Mouse (Mus musculus): ENCODE data around the gene Gsta2. TPM values are rescaled to one million over a fixed set of nuclear protein-coding genes. Genes with fewer than 3 reads are reported as not detected.
"Not testable (repeated sequence)": the region's sequence is repeated elsewhere in the genome, so short reads cannot be mapped to it uniquely, and the experiment has no call there.

Gene Gsta2
- polyA plus RNA-seq, 1 experiment = 4.3 TPM

DNA sequence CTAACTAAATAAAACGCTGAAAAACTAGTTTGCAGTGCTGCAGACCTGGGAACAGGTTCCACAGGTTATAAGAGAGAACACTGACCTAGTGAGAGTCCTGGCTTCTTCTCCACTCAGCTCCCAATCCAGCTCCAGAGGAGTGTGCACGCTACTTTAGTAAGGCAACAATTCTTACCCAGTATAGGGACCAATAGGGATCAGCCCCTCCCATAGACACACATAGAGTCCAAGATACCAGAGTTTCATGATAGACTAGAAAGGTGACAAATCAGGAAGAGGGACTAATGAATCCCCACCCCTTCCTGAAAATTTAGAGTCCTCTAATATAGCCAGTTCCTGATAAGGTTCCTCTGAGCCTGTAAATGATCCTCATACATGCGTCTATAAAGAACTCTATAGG, 8.6 kb downstream of the Gsta2 start:
- no peaks in the 10 kb centered on the region for H3K4me1 ChIP-seq (ENCODE audit: control insufficient read depth, insufficient read depth, low read length)
- H3K27ac ChIP-seq (ENCODE audit: control insufficient read depth, insufficient read depth, low read depth, low read length, poor library complexity) = no peak overlapping the region
- 48% methylated on average over 3 of the region's 3 CpGs for whole genome bisulfite sequencing
- H3K4me3 ChIP-seq (replicated peaks; ENCODE audit: control insufficient read depth, low read depth, low read length) = no peak overlapping the region
- TF ChIP-seq CTCF (IDR thresholded peaks at IDR 0.05; ENCODE audit: control insufficient read depth, insufficient read depth, low read length) (no peak), POLR2A (IDR thresholded peaks at IDR 0.05; ENCODE audit: borderline replicate concordance, control insufficient read depth, low read depth, low read length) (no peak)

DNA sequence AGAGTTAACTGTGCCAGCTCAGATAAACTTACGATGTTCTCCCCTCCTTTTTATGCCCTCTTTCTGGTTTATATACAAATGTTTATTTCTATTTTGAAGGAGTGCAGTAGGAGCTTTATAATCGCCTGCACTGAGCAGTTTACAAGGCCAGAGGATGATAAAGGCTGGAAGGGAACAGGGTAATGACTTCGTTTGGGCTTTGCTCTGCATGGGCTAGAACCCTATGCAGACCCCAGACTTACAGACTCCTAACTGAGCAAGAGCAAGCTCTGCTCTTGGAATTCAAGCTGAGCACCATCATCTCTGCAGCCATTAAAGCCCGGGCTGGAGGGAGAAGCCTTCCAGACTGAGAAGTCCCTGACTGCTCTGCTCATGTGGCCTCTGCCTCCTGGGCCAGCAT, 10.4 kb downstream of the Gsta2 start:
- 63% methylated on average over 4 of the region's 4 CpGs for WGBS
- not testable (repeated sequence) for H3K4me1 ChIP-seq (ENCODE audit: control insufficient read depth, insufficient read depth, low read length); H3K4me3 ChIP-seq (replicated peaks; ENCODE audit: control insufficient read depth, low read depth, low read length); H3K27ac ChIP-seq (ENCODE audit: control insufficient read depth, insufficient read depth, low read depth, low read length, poor library complexity)

DNA sequence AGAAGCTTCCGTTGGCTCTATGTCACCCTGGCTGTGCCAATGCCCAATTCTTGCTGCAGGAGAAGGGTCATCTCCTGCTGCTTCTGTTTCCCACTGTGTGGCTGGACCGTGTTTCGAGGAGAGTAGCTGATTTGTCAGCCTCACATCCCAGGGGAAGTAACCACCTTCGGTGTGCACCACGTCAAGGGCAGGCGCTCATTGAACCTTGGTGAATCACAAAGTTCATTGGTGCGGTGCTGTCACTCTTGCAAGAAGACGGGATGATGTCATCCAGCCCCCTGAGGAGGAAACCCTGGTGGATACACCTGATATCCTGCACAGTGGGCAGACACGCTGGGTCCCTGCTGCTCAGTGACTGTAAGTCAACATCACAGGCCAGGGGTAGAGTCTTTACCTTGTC, 12.5 kb downstream of the Gsta2 start:
- not testable (repeated sequence) for H3K4me3 ChIP-seq (replicated peaks; ENCODE audit: control insufficient read depth, low read depth, low read length); H3K4me1 ChIP-seq (ENCODE audit: control insufficient read depth, insufficient read depth, low read length); H3K27ac ChIP-seq (ENCODE audit: control insufficient read depth, insufficient read depth, low read depth, low read length, poor library complexity)
- WGBS = 68% methylated on average over 9 of the region's 9 CpGs

DNA sequence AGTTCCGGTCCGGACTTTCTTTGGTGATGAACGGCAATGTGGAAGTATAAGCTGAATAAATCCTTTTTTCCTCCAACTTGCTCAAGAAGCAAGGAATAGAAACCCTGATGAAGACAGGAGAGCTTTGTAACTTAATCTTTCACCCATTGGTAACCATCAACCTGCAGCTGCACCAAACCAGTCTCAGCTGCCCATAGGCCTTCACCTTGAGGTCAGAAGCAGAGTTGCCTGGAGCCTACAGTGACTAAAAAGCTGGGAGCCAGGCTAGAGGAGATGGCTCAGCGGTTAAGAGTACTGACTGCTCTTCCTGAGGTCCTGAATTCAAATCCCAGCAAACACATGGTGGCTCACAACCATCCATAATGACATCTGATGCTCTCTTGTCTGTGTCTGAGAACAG, 13.1 kb downstream of the Gsta2 start:
- WGBS = 84% methylated on average over 4 of the region's 4 CpGs
- not testable (repeated sequence) for H3K4me1 ChIP-seq (ENCODE audit: control insufficient read depth, insufficient read depth, low read length)

DNA sequence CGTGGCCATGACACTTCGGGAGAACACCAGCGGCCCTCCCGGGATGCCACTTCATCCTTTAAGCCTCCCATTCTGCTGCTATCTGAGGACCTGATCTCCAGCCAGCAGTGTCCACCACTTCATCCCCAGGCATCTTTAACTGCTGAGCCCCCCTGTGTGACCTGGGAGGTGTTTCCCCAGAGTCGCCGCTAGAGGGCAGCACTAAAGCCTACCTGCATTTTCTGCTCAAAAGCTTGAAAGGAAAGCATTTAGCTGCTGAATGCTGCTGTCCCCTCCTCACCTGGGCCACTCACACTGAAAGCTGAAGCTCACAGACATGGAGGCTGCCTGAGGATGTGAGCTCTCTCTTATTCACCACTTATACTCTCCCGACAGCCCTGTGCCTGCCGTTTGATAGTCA, 15.3 kb downstream of the Gsta2 start:
- H3K27ac ChIP-seq (ENCODE audit: control insufficient read depth, insufficient read depth, low read depth, low read length, poor library complexity); H3K4me3 ChIP-seq (replicated peaks; ENCODE audit: control insufficient read depth, low read depth, low read length); H3K4me1 ChIP-seq (ENCODE audit: control insufficient read depth, insufficient read depth, low read length): not testable (repeated sequence)
- 20% methylated on average over 8 of the region's 8 CpGs for WGBS
- TF ChIP-seq CTCF (IDR thresholded peaks at IDR 0.05; ENCODE audit: control insufficient read depth, insufficient read depth, low read length) = peak; percentile 61

More for the DNA sequence above, 13.1 kb downstream of the Gsta2 start:
- not testable (repeated sequence) for H3K4me3 ChIP-seq (replicated peaks; ENCODE audit: control insufficient read depth, low read depth, low read length); H3K27ac ChIP-seq (ENCODE audit: control insufficient read depth, insufficient read depth, low read depth, low read length, poor library complexity)

DNA sequence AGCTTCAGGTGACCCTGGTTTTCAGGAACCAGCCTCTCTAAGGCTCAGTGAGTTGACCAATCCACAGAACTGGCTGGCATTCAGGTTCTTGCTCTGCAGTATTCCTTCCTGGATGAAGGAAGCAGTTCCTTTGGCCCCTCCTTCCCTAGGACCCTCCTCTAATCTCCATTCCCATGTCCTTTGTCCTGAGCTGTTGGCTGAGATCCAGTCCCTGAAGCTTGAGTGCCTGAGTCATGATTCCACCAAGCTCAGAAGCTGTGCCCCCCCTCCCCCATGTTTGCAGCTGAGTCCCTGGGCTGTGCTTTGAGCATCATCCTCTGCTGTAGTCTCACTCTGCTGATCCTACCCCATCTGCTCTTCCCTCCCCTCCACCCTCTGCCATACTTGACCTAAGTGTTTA, 18.5 kb downstream of the Gsta2 start:
- not testable (repeated sequence) for H3K4me1 ChIP-seq (ENCODE audit: control insufficient read depth, insufficient read depth, low read length); H3K27ac ChIP-seq (ENCODE audit: control insufficient read depth, insufficient read depth, low read depth, low read length, poor library complexity); H3K4me3 ChIP-seq (replicated peaks; ENCODE audit: control insufficient read depth, low read depth, low read length)

DNA sequence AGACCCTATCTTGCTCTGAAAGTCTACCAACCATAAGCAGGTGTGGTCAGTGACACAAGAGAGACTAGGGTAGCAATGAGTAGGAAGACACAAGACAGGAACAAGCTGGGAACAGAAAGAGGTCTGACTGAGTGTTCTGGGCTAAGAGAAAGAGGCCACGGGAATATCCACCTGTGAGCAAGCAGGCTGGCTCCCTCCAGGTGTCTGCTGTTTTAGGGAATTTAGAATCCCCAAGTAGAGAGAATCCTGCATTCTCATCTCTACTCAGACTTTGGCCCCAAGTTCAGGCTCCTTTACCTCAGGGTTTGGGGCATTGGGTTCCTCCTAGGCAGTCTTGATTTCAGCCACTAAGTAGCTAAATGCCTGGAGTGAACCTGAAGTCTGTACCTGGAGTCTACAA, 28.3 kb downstream of the Gsta2 start, which contains the start of gene Omt2b:
Gene Omt2b, plus strand, starts transcription at position 301 of the 400 bp plus-strand sequence.
- not testable (repeated sequence) for H3K4me3 ChIP-seq (replicated peaks; ENCODE audit: control insufficient read depth, low read depth, low read length); H3K4me1 ChIP-seq (ENCODE audit: control insufficient read depth, insufficient read depth, low read length); H3K27ac ChIP-seq (ENCODE audit: control insufficient read depth, insufficient read depth, low read depth, low read length, poor library complexity)
- WGBS = 67% methylated on average over 1 of the region's 1 CpGs

DNA sequence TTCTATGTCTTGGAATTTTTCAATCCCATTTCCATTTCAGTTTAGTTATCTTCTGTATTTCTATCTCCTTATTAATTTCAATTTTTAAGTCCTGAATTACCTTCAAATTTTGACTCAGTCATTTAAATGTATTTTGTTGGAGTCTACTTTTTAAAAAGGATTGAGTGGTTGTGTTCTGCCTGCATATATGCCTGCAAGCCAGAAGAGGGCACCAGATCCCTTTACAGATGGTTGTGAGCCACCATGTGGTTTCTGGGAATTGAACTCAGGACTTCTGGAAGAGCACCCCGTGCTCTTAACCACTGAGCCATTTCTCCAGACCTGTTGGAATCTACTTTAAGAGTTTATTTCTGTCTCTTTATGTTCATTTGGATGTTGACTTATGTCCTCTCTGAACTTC, 36.1 kb downstream of the Gsta2 start:
- no peak overlapping the region for H3K27ac ChIP-seq (ENCODE audit: control insufficient read depth, insufficient read depth, low read depth, low read length, poor library complexity)
- TF ChIP-seq POLR2A (IDR thresholded peaks at IDR 0.05; ENCODE audit: borderline replicate concordance, control insufficient read depth, low read depth, low read length) = no peak
- no peak for TF ChIP-seq CTCF (IDR thresholded peaks at IDR 0.05; ENCODE audit: control insufficient read depth, insufficient read depth, low read length)
- 0% methylated on average over 1 of the region's 1 CpGs for WGBS
- H3K4me3 ChIP-seq (replicated peaks; ENCODE audit: control insufficient read depth, low read depth, low read length) = no peak overlapping the region
- no peaks in the 10 kb centered on the region for H3K4me1 ChIP-seq (ENCODE audit: control insufficient read depth, insufficient read depth, low read length)

DNA sequence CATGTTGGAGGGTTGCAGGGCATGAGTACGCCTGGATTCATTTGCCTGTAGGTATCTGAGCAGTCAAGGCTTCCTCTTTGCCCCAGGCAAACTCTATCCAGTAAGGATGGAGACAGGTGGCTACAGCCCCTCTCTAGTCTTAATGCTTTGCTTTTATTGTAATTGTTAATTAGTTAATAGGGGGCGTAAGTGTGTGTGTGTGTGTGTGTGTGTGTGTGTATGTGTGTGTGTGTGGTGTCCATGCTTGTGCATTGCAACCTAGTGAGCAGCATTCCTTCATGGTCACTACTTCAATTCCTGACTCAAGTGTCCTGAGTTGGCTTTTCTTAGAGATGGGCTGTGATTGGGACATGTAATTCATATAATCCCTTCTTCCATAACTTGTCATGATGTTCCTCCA, 40.9 kb downstream of the Gsta2 start, which contains the start of gene Omt2a:
Gene Omt2a, minus strand, starts transcription at position 101 of the 400 bp plus-strand sequence.
- Histone ChIP-seq H3K27ac (ENCODE audit: control insufficient read depth, insufficient read depth, low read depth, low read length, poor library complexity) (no peak within 1 kb of the TSS), H3K4me3 (replicated peaks; ENCODE audit: control insufficient read depth, low read depth, low read length) (no peak within 1 kb of the TSS), H3K4me1 (ENCODE audit: control insufficient read depth, insufficient read depth, low read length) (no peaks in the 10 kb centered on the region; the same call in 1 of the 2 replicates)
- 78% methylated on average over 2 of the region's 2 CpGs for WGBS
- TF ChIP-seq CTCF (IDR thresholded peaks at IDR 0.05; ENCODE audit: control insufficient read depth, insufficient read depth, low read length) (no peak), POLR2A (IDR thresholded peaks at IDR 0.05; ENCODE audit: borderline replicate concordance, control insufficient read depth, low read depth, low read length) (no peak)

DNA sequence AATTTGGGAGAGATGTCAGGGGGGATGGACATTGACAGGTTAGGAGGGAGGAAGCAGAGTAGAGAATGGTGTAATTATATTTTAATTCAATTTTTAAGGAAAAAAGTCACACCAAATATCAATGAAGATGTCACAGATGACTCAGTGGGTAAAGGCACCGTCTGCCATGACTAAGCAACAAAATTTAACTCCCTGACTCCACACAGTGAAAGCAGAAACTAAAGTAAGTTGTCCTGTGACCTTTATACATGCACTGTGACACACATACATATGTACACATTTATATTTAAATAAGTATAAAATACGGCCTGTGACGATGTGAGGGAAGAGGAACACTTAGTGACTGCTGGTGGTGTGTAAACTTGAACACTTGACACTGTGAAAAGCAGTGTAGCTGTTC, 47.5 kb downstream of the Gsta2 start:
- 72% methylated on average over 3 of the region's 3 CpGs for WGBS
- H3K27ac ChIP-seq (ENCODE audit: control insufficient read depth, insufficient read depth, low read depth, low read length, poor library complexity) = not testable (repeated sequence)

DNA sequence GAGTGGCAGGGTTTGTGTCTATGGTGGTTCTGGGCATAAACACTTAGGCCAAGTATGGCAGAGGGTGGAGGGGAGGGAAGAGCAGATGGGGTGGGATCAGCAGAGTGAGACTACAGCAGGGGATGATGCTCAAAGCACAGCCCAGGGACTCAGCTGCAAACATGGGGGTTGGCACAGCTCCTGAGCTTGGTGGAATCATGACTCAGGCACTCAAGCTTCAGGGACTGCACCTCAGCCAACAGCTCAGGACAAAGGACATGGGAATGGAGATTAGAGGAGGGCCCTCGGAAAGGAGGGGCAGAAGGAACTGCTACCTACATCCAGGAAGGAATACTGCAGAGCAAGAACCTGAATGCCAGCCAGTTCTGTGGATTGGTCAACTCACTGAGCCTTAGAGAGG, 56.4 kb downstream of the Gsta2 start:
- 43% methylated on average over 1 of the region's 1 CpGs for WGBS
- H3K4me1 ChIP-seq (ENCODE audit: control insufficient read depth, insufficient read depth, low read length); H3K4me3 ChIP-seq (replicated peaks; ENCODE audit: control insufficient read depth, low read depth, low read length); H3K27ac ChIP-seq (ENCODE audit: control insufficient read depth, insufficient read depth, low read depth, low read length, poor library complexity): not testable (repeated sequence)

More for the DNA sequence above, 47.5 kb downstream of the Gsta2 start:
- not testable (repeated sequence) for H3K4me1 ChIP-seq (ENCODE audit: control insufficient read depth, insufficient read depth, low read length); H3K4me3 ChIP-seq (replicated peaks; ENCODE audit: control insufficient read depth, low read depth, low read length)
